Mouse (Mus musculus) limb, embryonic 14.5 days (tissue): ENCODE measurements around the gene Dusp16. TPM values are rescaled to one million over a fixed set of nuclear protein-coding genes. Genes with fewer than 3 reads are reported as not detected.

Source experiments
- ATAC-seq: fragments of 200-750 bp; cut with Nextera tagmentation; 2 replicates; pipeline ENCODE4 v1.8.0; 2017; ENCODE audit warnings: low read depth, moderate number of reproducible peaks, moderate TSS enrichment; ENCODE audit not compliant: low FRiP score
- DNase-seq: peaks from one replicate; pipeline ENCODE4 v3.0.0-alpha.2; 2015; ENCODE audit warnings: low spot score
- H3K27ac ChIP-seq: fragments of 300-500 bp; sonication (generic); replicated peaks from 2 replicates; pipeline ENCODE4 v1.5.1; 2014; ENCODE audit warnings: low read depth, mild to moderate bottlenecking, low read length, moderate library complexity, mixed read lengths
- H3K27me3 ChIP-seq: fragments of 300-500 bp; sonication (generic); 2 replicates; pipeline ENCODE4 v1.6.1; 2014; ENCODE audit warnings: low read length, mixed read lengths; ENCODE audit not compliant: control insufficient read depth, insufficient read depth
- H3K36me3 ChIP-seq: fragments of 300-500 bp; sonication (generic); 2 replicates; pipeline ENCODE4 v1.6.1; 2014; ENCODE audit warnings: mild to moderate bottlenecking, low read length, moderate library complexity, mixed read lengths; ENCODE audit not compliant: control insufficient read depth, insufficient read depth
- H3K4me1 ChIP-seq: fragments of 300-500 bp; sonication (generic); 2 replicates; pipeline ENCODE4 v1.6.1; 2014; ENCODE audit warnings: antibody characterized with exemption, low read length, mixed read lengths; ENCODE audit not compliant: control insufficient read depth, insufficient read depth
- H3K4me2 ChIP-seq: fragments of 300-500 bp; sonication (generic); replicated peaks from 2 replicates; pipeline ENCODE4 v1.6.1; 2014; ENCODE audit warnings: low read depth, mild to moderate bottlenecking, low read length, moderate library complexity; ENCODE audit not compliant: severe bottlenecking
- H3K4me3 ChIP-seq: fragments of 300-500 bp; sonication (generic); replicated peaks from 2 replicates; pipeline ENCODE4 v1.5.1; 2014; ENCODE audit warnings: low read length
- H3K9ac ChIP-seq: fragments of 300-500 bp; sonication (generic); 2 replicates; pipeline ENCODE4 v1.6.1; 2014; ENCODE audit warnings: mild to moderate bottlenecking, low read depth, low read length, moderate library complexity; ENCODE audit not compliant: severe bottlenecking
- H3K9me3 ChIP-seq: fragments of 300-500 bp; sonication (generic); 2 replicates; pipeline ENCODE4 v1.6.1; 2016; ENCODE audit warnings: low read length; ENCODE audit not compliant: control insufficient read depth
- POLR2A ChIP-seq: fragments of 200-500 bp; IDR thresholded peaks from 2 replicates; pipeline ENCODE4 v1.8.0; 2012; ENCODE audit warnings: inconsistent platforms, mild to moderate bottlenecking, moderate library complexity, borderline replicate concordance; ENCODE audit not compliant: insufficient read depth, insufficient read length; ENCODE audit errors: extremely low read depth
- WGBS: fragments of 180-500 bp; shearing (Covaris S2); extraction: QIAGEN DNeasy Blood & Tissue Kit; methylation state at CpG from one replicate; pipeline ENCODE4 v1.1.7; 2014; 5-methylcytosine and 5-hydroxymethylcytosine counted together
- polyA plus RNA-seq, 2 experiments: library from polyadenylated mRNA; depleted of rRNA in 1 of 2; stranded (reverse) in 1 of 2; unstranded in 1 of 2; fragments of >200 nt; fragmentation: Nextera tagmentation in 1 of 2; extraction: Ambion mirVana in 1 of 2; gene quantifications; 2 replicates each; pipeline versions ENCODE4 v1.2.1 to v1.2.3; 2012 to 2014

The Dusp16 gene
- polyA plus RNA-seq (2012; rRNA removed) (19.2 and 20.0 TPM in 2 replicates), polyA plus RNA-seq (2014; fragmentation: Nextera tagmentation; extraction: Ambion mirVana) (24.6 and 26.2 TPM in 2 replicates)

DNA sequence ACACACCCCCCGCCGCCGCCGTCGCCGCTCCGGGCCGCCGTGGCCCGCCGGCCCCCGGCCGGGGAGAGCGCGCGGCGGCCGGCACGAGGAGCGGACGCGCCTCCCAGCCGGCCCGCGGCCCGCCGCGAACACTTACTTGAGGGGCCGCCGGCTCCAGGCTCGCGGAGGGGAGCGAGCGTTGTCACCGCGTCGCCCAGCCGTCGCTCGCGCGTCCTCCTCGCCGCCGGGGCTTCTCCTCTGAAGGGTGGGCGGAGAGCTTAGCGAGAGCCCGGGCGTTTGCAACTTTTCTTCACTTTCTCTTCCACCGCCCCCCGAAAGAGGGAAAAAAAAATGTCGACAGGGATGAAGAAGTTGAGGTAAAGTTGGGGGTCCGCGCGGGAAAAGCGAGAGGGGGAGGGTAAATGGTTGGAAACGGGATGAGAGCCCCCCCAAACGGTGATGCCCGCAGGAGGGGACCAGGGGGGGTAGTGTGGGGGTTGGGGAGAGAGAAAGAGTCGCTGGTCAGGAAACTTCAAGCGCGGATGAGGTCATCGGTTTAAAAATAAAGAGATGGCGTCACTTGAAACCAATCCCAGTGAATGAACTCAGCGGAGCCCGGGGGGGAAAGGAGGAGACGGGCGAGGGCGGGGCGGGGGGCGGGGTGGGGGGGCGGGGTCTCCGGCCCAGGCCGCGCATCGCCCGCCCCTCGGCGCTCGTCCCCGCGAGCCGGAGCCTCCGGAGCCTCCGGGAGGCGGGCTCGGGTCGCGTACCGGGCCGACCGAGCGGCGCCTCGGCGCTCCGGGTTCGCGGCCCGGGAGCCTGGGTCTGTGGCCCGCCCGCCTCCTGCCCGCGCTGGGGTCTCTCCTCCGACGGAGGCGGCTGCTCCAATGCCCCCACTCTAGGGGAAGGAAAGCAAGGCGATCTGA, at the start of gene Dusp16:
TSS of gene Dusp16 (minus strand) at position 485 of the 905 bp plus-strand sequence.
- H3K9me3 ChIP-seq = no peaks in the 10 kb centered on the region
- peak within 1 kb of the TSS; percentile 65 for H3K4me2 ChIP-seq
- TF ChIP-seq POLR2A = 0 out of 2 replicates have a peak, but pooled peaks have one; percentile 20
- H3K4me1 ChIP-seq = peaks cover 8% of the 10 kb centered on the region; the same call in 1 of the 2 replicates
- DNase-seq (peak; percentile 98), ATAC-seq (peak; percentile 91)
- H3K27me3 ChIP-seq = no peaks in the 10 kb centered on the region
- peak within 1 kb of the TSS; percentile 72 for H3K4me3 ChIP-seq
- H3K36me3 ChIP-seq = no peaks in the 10 kb centered on the region
- H3K9ac ChIP-seq = peak within 1 kb of the TSS; percentile 94
- under 1% methylated on average over 36 of the region's 108 CpGs for WGBS
- H3K27ac ChIP-seq = peak within 1 kb of the TSS; percentile 98

GRCm38 (mm10) chr6:134840346-134840745, 47.9 kb upstream of the Dusp16 start:
- no peak for TF ChIP-seq POLR2A
- no peaks in the 10 kb centered on the region for H3K27me3 ChIP-seq
- no peak overlapping the region for H3K9ac ChIP-seq
- no peak overlapping the region for H3K27ac ChIP-seq
- ATAC-seq = no peak
- no peak overlapping the region for H3K4me2 ChIP-seq
- H3K4me3 ChIP-seq = no peak overlapping the region
- no peaks in the 10 kb centered on the region for H3K4me1 ChIP-seq
- no peaks in the 10 kb centered on the region for H3K9me3 ChIP-seq
- H3K36me3 ChIP-seq = no peaks in the 10 kb centered on the region
- 77% methylated on average over 2 of the region's 2 CpGs for WGBS
- DNase-seq = no peak

DNA sequence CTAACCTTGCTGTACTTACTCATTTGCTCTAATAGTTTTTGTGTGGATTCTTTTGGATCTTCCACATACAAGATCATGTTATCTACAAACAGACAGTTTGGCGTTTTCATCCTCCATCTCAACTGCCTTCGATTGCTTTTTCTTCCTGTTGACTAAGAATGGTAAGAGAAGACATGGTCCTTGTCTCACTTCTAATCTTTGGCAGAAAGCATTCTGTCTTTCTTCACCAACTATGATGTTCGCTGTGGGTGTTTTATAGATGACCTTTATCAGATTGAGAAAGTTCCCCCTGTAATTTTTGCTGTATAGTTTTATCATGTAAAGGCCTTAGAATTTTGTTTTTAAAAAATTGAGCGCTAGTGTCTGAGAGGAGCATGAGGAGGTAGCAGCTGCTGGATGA, 45.7 kb upstream of the Dusp16 start:
- DNase-seq = no peak
- Histone ChIP-seq H3K9me3 (no peaks in the 10 kb centered on the region), H3K4me2 (no peak overlapping the region), H3K4me3 (no peak overlapping the region), H3K27ac (no peak overlapping the region), H3K9ac (no peak overlapping the region), H3K36me3 (no peaks in the 10 kb centered on the region), H3K4me1 (no peaks in the 10 kb centered on the region), H3K27me3 (no peaks in the 10 kb centered on the region)
- ATAC-seq = no peak
- TF ChIP-seq POLR2A = no peak
- WGBS = 87% methylated on average over 4 of the region's 4 CpGs

DNA sequence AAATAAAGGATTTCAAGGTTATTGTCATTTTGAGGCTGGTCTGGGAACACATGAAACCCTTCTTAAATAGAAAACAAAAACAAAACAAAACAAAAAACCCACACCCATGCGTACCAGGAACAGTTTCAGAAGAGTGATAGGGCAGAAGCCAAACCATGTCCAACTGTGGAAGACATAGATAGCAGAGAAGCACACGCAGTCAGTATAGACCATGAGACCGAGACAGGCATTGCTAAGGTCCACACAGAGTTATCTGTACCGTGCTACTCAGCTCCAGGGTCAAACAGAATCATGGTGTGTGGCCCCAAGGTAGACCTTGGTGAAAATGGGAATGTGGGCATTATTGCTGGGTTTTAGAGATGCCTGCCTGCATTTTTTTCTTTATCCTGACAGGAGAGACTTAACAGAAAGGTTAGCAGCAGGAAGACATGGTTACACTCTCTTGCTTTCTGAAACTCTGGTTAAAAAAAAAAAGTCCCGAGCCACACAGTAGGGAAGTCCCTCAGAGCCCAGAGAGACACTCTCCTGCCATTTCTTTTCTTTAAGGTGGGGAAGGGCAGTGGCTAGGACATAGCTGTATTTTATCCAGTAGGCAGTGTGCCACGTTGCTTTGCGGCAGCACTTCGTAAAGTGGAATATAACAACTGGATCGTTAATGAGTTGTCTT, 42.3 kb upstream of the Dusp16 start:
- no peak for TF ChIP-seq POLR2A
- Histone ChIP-seq H3K4me1 (no peaks in the 10 kb centered on the region), H3K9me3 (no peaks in the 10 kb centered on the region), H3K27me3 (no peaks in the 10 kb centered on the region), H3K36me3 (no peaks in the 10 kb centered on the region), H3K9ac (no peak overlapping the region), H3K27ac (no peak overlapping the region), H3K4me2 (no peak overlapping the region), H3K4me3 (no peak overlapping the region)
- DNase-seq (no peak), ATAC-seq (no peak)
- 63% methylated on average over 9 of the region's 9 CpGs for WGBS

GRCm38 (mm10) chr6:134830776-134831175, 38.4 kb upstream of the Dusp16 start:
- no peaks in the 10 kb centered on the region for H3K36me3 ChIP-seq
- H3K27ac ChIP-seq = peak overlapping the region; percentile 79
- peaks cover 7% of the 10 kb centered on the region; the same call in 1 of the 2 replicates for H3K4me1 ChIP-seq
- peak overlapping the region; percentile 77 for H3K4me2 ChIP-seq
- no peak for ATAC-seq
- DNase-seq = no peak
- WGBS = 4% methylated on average over 10 of the region's 10 CpGs
- no peaks in the 10 kb centered on the region for H3K9me3 ChIP-seq
- peak overlapping the region; percentile 72 for H3K4me3 ChIP-seq
- H3K27me3 ChIP-seq = no peaks in the 10 kb centered on the region
- no peak for TF ChIP-seq POLR2A
- peak overlapping the region; percentile 67 for H3K9ac ChIP-seq
